Mouse (Mus musculus): ENCODE data around the gene Ppp1r1a. TPM values are rescaled to one million over a fixed set of nuclear protein-coding genes. Genes with fewer than 3 reads are reported as not detected.

The Ppp1r1a gene
- polyA plus RNA-seq, 1 experiment from 2014 or later: 160 TPM

DNA sequence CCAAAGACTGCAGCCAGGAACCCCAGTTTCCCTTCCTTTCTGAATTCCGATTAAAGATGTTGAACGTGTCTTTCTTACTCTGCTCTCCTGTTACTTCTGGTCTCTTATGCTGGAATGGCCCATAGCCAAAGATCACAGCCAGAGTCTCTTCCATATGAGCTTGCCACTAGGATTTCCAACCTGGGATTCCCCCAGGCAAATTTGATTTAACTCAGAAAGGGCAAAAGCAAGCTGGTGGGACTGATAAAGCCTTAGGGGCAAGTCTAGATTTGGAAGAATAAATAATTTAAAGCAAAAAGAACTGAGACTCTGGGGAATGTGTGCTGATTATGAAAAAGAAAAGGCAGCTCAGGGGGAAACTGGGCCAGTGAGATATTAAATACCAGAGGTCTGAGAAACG is 52.7 kb downstream of the Ppp1r1a start:
- ATAC-seq: 0 out of 2 replicates have a peak, but pooled peaks have one; percentile 22
- WGBS: 36% methylated on average over 3 of the region's 3 CpGs
- no peak overlapping the region for H3K9ac ChIP-seq (ENCODE audit: low read depth, low read length)
- H3K4me2 ChIP-seq (ENCODE audit: low read length): no peak overlapping the region
- H3K27me3 ChIP-seq (ENCODE audit: control insufficient read depth, insufficient read depth, low read depth, low read length): no peaks in the 10 kb centered on the region
- H3K4me1 ChIP-seq (ENCODE audit: control insufficient read depth, insufficient read depth, low read length): peaks cover 14% of the 10 kb centered on the region
- H3K36me3 ChIP-seq (ENCODE audit: control insufficient read depth, insufficient read depth, low read length): no peaks in the 10 kb centered on the region
- peak overlapping the region; percentile 2; the same call in 1 of the 2 replicates for H3K27ac ChIP-seq (ENCODE audit: low read length)
- no peak overlapping the region for H3K4me3 ChIP-seq (ENCODE audit: low read depth, low read length)
- H3K9me3 ChIP-seq (replicated peaks; ENCODE audit: control insufficient read depth, low read length, poor library complexity, severe bottlenecking): no peaks in the 10 kb centered on the region

DNA sequence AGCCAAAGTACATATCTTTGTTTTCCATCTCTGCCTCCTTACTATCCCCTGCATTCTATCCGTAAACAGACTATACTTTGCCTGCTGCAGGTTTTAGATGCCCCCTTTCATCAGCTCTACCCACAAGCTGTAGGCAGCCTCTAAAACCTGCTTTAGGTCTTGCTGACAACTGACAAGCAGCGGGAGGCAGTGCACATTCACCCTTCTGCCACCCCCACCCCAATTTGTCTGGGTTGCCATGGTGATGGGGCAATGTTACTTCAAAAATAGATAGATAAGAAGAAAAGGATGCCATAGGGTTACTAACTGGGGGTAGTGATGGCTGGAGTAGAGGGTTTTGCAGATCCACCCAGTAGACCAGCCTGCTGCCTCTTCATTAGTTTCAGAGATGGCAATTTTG is 53.3 kb downstream of the Ppp1r1a start:
- Histone ChIP-seq H3K27me3 (ENCODE audit: control insufficient read depth, insufficient read depth, low read depth, low read length) (no peaks in the 10 kb centered on the region), H3K36me3 (ENCODE audit: control insufficient read depth, insufficient read depth, low read length) (no peaks in the 10 kb centered on the region), H3K27ac (ENCODE audit: low read length) (peak overlapping the region; percentile 1; the same call in 1 of the 2 replicates), H3K4me1 (ENCODE audit: control insufficient read depth, insufficient read depth, low read length) (peaks cover 14% of the 10 kb centered on the region), H3K4me2 (ENCODE audit: low read length) (no peak overlapping the region), H3K9me3 (replicated peaks; ENCODE audit: control insufficient read depth, low read length, poor library complexity, severe bottlenecking) (no peaks in the 10 kb centered on the region), H3K4me3 (ENCODE audit: low read depth, low read length) (no peak overlapping the region), H3K9ac (ENCODE audit: low read depth, low read length) (no peak overlapping the region)
- peak; percentile 43 for ATAC-seq
- 29% methylated on average over 2 of the region's 2 CpGs for WGBS

DNA sequence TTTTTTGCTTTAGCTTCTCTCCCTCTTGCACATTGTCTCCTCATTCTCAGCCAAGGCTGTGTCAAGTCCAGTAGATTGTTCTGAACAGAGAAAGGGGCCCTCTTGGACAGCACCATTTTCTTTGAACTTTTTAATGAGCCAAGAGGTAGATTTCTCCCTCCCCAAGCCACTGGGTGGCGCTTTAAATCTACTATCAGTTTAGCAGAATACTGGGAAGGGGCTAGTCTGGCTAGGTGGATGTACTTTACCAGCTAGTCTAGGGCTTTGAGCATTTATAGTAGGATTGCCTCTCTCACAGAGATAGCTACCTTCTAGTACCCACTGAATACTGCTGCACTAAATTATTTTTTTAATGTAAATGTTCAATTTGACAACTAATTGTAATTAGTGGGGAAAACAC is 55.3 kb downstream of the Ppp1r1a start:
- H3K27me3 ChIP-seq (ENCODE audit: control insufficient read depth, insufficient read depth, low read depth, low read length): no peaks in the 10 kb centered on the region
- H3K4me2 ChIP-seq (ENCODE audit: low read length): no peak overlapping the region
- H3K4me3 ChIP-seq (ENCODE audit: low read depth, low read length): no peak overlapping the region
- H3K9me3 ChIP-seq (replicated peaks; ENCODE audit: control insufficient read depth, low read length, poor library complexity, severe bottlenecking): no peaks in the 10 kb centered on the region
- ATAC-seq: peak; percentile 46; the same call in 1 of the 2 replicates
- no peak overlapping the region for H3K9ac ChIP-seq (ENCODE audit: low read depth, low read length)
- H3K36me3 ChIP-seq (ENCODE audit: control insufficient read depth, insufficient read depth, low read length): no peaks in the 10 kb centered on the region
- H3K4me1 ChIP-seq (ENCODE audit: control insufficient read depth, insufficient read depth, low read length): peaks cover 14% of the 10 kb centered on the region
- 0% methylated on average over 1 of the region's 1 CpGs for WGBS
- H3K27ac ChIP-seq (ENCODE audit: low read length): no peak overlapping the region

Other genes starting within 250 kb of the Ppp1r1a start
- gene Gpr84, start 227.4 kb downstream of the Ppp1r1a start, polyA plus RNA-seq (2015; fragmentation: Nextera tagmentation; extraction: Ambion mirVana): 0.40 and 0.64 TPM in 2 replicates
- 20.1 and 22.7 TPM in 2 replicates for gene Zfp385a, start 197.9 kb downstream of the Ppp1r1a start, polyA plus RNA-seq (2015; fragmentation: Nextera tagmentation; extraction: Ambion mirVana)
- 5.8 and 7.4 TPM in 2 replicates for gene Itga5, start 171.2 kb downstream of the Ppp1r1a start, polyA plus RNA-seq (2015; fragmentation: Nextera tagmentation; extraction: Ambion mirVana)
- gene Gtsf1, start 107.5 kb downstream of the Ppp1r1a start, polyA plus RNA-seq (2015; fragmentation: Nextera tagmentation; extraction: Ambion mirVana): 0.32 TPM in 1 of 2 replicates, not detected in the other
- gene Gtsf2, start 89.5 kb downstream of the Ppp1r1a start, polyA plus RNA-seq (2015; fragmentation: Nextera tagmentation; extraction: Ambion mirVana): not detected in 2 replicates
- 1.5 and 1.6 TPM in 2 replicates for gene Nckap1l, start 84.2 kb downstream of the Ppp1r1a start, polyA plus RNA-seq (2015; fragmentation: Nextera tagmentation; extraction: Ambion mirVana)
- gene Pde1b, start 35.0 kb downstream of the Ppp1r1a start, polyA plus RNA-seq (2015; fragmentation: Nextera tagmentation; extraction: Ambion mirVana): 77.7 and 91.9 TPM in 2 replicates
- not detected in 2 replicates for gene Glycam1, start 27.1 kb upstream of the Ppp1r1a start, polyA plus RNA-seq (2015; fragmentation: Nextera tagmentation; extraction: Ambion mirVana)
- gene Mucl1, start 217.5 kb upstream of the Ppp1r1a start, polyA plus RNA-seq (2015; fragmentation: Nextera tagmentation; extraction: Ambion mirVana): not detected in 2 replicates